Mouse (Mus musculus) thymus, adult 2 months (tissue): Measurements from ENCODE around the gene Auts2. TPM values are rescaled to one million over a fixed set of nuclear protein-coding genes. Genes with fewer than 3 reads are reported as not detected.

ENCODE experiments used
- DNase-seq: peaks from one replicate; pipeline ENCODE4 v3.0.0; 2021
- H3K27ac ChIP-seq: fragments of 200-500 bp; 2 replicates; pipeline ENCODE4 v1.5.1; 2012; ENCODE audit warnings: low read length, control low read depth; ENCODE audit not compliant: control insufficient read depth, insufficient read depth
- H3K27me3 ChIP-seq: fragments of 200-500 bp; 2 replicates; pipeline ENCODE4 v1.6.1; 2012; ENCODE audit warnings: mild to moderate bottlenecking, low read length, moderate library complexity, mixed read lengths; ENCODE audit not compliant: control insufficient read depth, insufficient read depth
- H3K36me3 ChIP-seq: fragments of 200-500 bp; 2 replicates; pipeline ENCODE4 v1.6.1; 2012; ENCODE audit warnings: mild to moderate bottlenecking, low read length, moderate library complexity; ENCODE audit not compliant: control insufficient read depth, insufficient read depth
- H3K4me1 ChIP-seq: fragments of 200-500 bp; replicated peaks from 2 replicates; pipeline ENCODE4 v1.6.1; 2012; ENCODE audit warnings: low read length; ENCODE audit not compliant: control insufficient read depth, insufficient read depth
- H3K4me3 ChIP-seq: fragments of 200-500 bp; 2 replicates; pipeline ENCODE4 v1.5.1; 2012; ENCODE audit warnings: mild to moderate bottlenecking, low read length, control low read depth, moderate library complexity; ENCODE audit not compliant: control insufficient read depth, insufficient read depth
- CTCF ChIP-seq: fragments of 200-500 bp; IDR thresholded peaks from 2 replicates; pipeline ENCODE4 v1.5.1; 2012; ENCODE audit warnings: mild to moderate bottlenecking, control low read depth, low read length, moderate library complexity, borderline replicate concordance; ENCODE audit not compliant: control insufficient read depth, poor library complexity, insufficient read depth; ENCODE audit errors: extremely low read depth
- POLR2A ChIP-seq: fragments of 200-500 bp; IDR thresholded peaks from 2 replicates; pipeline ENCODE4 v1.6.1; 2012; ENCODE audit warnings: mild to moderate bottlenecking, low read length, control low read depth, moderate library complexity; ENCODE audit not compliant: control insufficient read depth, poor library complexity, insufficient read depth; ENCODE audit errors: extremely low read depth
- WGBS: fragments of 180-500 bp; shearing (Covaris S2); methylation state at CpG from one replicate; pipeline ENCODE4 v1.1.7; 2018; 5-methylcytosine and 5-hydroxymethylcytosine counted together
- polyA plus RNA-seq: library from polyadenylated mRNA; depleted of rRNA; stranded (reverse); fragments of >200 nt; gene quantifications from 2 replicates; pipeline ENCODE4 v1.2.3, GENCODE M21; 2012

Gene Auts2
- polyA plus RNA-seq, 1 experiment, result 4.9 TPM

- WGBS, result 54% methylated on average over 3 of the region's 3 CpGs
- Histone ChIP-seq H3K36me3 (no peaks in the 10 kb centered on the region), H3K4me3 (no peak overlapping the region), H3K4me1 (no peaks in the 10 kb centered on the region), H3K27ac (no peak overlapping the region), H3K27me3 (no peaks in the 10 kb centered on the region)
- DNase-seq, result no peak
- TF ChIP-seq POLR2A, result no peak
- TF ChIP-seq CTCF, result no peak
Measured at GRCm38 (mm10) chr5:131956998-131957397, 586.1 kb downstream of the Auts2 start.

DNA sequence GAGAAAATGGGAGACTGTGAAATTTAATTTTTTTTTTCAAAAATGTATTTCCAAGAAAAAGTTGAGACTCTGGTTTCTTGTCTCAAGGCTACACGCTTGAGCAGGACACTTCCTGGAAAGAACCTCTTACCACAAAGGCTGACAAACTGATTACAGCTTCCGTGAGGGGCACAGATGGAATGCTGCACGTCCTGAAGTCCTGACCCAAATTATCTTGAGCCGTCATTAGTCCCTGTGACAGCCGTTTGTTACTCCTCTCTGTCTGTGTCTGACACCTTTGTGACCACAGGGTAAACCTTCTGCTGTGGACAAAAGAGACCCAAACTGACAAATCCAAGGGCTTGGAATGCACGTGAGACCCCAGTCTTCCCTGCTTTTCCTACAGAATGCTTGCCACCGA is 587.1 kb downstream of the Auts2 start:
- WGBS, result 54% methylated on average over 7 of the region's 7 CpGs
- Histone ChIP-seq H3K36me3 (no peaks in the 10 kb centered on the region), H3K27ac (no peak overlapping the region), H3K4me1 (no peaks in the 10 kb centered on the region), H3K4me3 (no peak overlapping the region), H3K27me3 (no peaks in the 10 kb centered on the region)
- TF ChIP-seq POLR2A (no peak), CTCF (no peak)
- no peak for DNase-seq

- Histone ChIP-seq H3K27me3 (no peaks in the 10 kb centered on the region), H3K27ac (no peak overlapping the region), H3K4me1 (no peaks in the 10 kb centered on the region), H3K36me3 (no peaks in the 10 kb centered on the region), H3K4me3 (no peak overlapping the region)
- no peak for DNase-seq
- WGBS, result 92% methylated on average over 8 of the region's 8 CpGs
- TF ChIP-seq CTCF (no peak), POLR2A (no peak)
Measured at GRCm38 (mm10) chr5:131955227-131956016, 587.7 kb downstream of the Auts2 start.

GRCm38 (mm10) chr5:131948571-131949151 is 594.5 kb downstream of the Auts2 start:
- Histone ChIP-seq H3K4me1 (no peaks in the 10 kb centered on the region), H3K36me3 (no peaks in the 10 kb centered on the region), H3K27me3 (no peaks in the 10 kb centered on the region), H3K27ac (no peak overlapping the region), H3K4me3 (no peak overlapping the region)
- DNase-seq, result no peak
- no peak for TF ChIP-seq POLR2A
- TF ChIP-seq CTCF, result no peak
- 94% methylated on average over 7 of the region's 7 CpGs for WGBS

DNA sequence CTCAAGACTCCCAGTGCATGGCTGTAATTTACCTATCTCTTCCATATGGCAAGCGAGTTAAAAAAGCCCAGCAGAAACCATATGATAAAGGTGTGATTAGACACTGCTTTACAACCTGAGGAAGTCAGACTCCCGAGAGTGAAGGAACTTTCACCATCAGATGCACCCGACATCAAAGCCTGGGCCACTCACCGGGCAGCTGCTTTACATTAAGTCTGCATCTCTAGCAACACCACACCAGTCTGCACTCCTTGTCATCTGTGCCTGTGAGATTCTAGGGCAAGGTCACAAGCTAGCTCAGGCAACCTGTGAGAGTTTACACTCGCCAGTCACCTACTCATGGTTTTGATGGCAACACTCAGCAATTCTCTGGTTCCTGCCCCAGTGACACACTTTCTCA is 596.3 kb downstream of the Auts2 start:
- H3K36me3 ChIP-seq, result no peaks in the 10 kb centered on the region
- H3K27me3 ChIP-seq, result no peaks in the 10 kb centered on the region
- no peaks in the 10 kb centered on the region for H3K4me1 ChIP-seq
- no peak overlapping the region for H3K27ac ChIP-seq
- no peak overlapping the region for H3K4me3 ChIP-seq
- no peak for DNase-seq
- TF ChIP-seq CTCF (no peak), POLR2A (no peak)
- 94% methylated on average over 5 of the region's 5 CpGs for WGBS

- no peak for TF ChIP-seq POLR2A
- TF ChIP-seq CTCF, result no peak
Measured at GRCm38 (mm10) chr5:131944761-131945160, 598.4 kb downstream of the Auts2 start.

More at GRCm38 (mm10) chr5:131944761-131945160, 598.4 kb downstream of the Auts2 start:
- 91% methylated on average over 2 of the region's 2 CpGs for WGBS
- Histone ChIP-seq H3K27me3 (no peaks in the 10 kb centered on the region), H3K4me3 (no peak overlapping the region), H3K36me3 (no peaks in the 10 kb centered on the region), H3K27ac (no peak overlapping the region), H3K4me1 (no peaks in the 10 kb centered on the region)
- DNase-seq, result no peak
